Mouse (Mus musculus) adrenal gland, postnatal 0 days (tissue): ENCODE results near the gene Fblim1. TPM values are rescaled to one million over a fixed set of nuclear protein-coding genes. Genes with fewer than 3 reads are reported as not detected.

ENCODE experiments used
- polyA plus RNA-seq: library from polyadenylated mRNA; unstranded; fragments of >200 nt; fragmentation: Nextera tagmentation; extraction: Ambion mirVana; gene quantifications from 2 replicates; pipeline ENCODE4 v1.2.1, GENCODE M21; 2015

Gene Fblim1
- 22.7 and 34.9 TPM in 2 replicates for polyA plus RNA-seq

GRCm38 (mm10) chr4:141605861-141606260 lies at the start of gene Fblim1:
TSS of gene Fblim1 (minus strand) at chr4:141606096.

GRCm38 (mm10) chr4:141623666-141624065 lies 17.8 kb upstream of the Fblim1 start, which contains the start of gene Slc25a34:
TSS of gene Slc25a34 (minus strand) at chr4:141623821.

GRCm38 (mm10) chr4:141618565-141619243 lies 12.8 kb upstream of the Fblim1 start, which contains the start of gene Tmem82:
TSS of gene Tmem82 (minus strand) at chr4:141618633.

GRCm38 (mm10) chr4:141538408-141539212 lies 67.3 kb downstream of the Fblim1 start, which contains the start of gene Spen:
TSS of gene Spen (minus strand) at chr4:141538597.

Other genes with a start within 250 kb of the Fblim1 start
- 1.2 and 1.5 TPM in 2 replicates for gene Fam131c, start 237.9 kb downstream of the Fblim1 start, polyA plus RNA-seq
- gene Clcnka, start 207.4 kb downstream of the Fblim1 start, polyA plus RNA-seq = 0.25 and 0.47 TPM in 2 replicates
- gene Clcnkb, start 190.1 kb downstream of the Fblim1 start, polyA plus RNA-seq = 0.29 and 0.30 TPM in 2 replicates
- 0.85 and 2.6 TPM in 2 replicates for gene Hspb7, start 185.3 kb downstream of the Fblim1 start, polyA plus RNA-seq
- gene Srarp, start 170.0 kb downstream of the Fblim1 start, polyA plus RNA-seq = not detected in 2 replicates
- 13.8 and 16.4 TPM in 2 replicates for gene Zbtb17, start 161.4 kb downstream of the Fblim1 start, polyA plus RNA-seq
- gene Spen, start 67.5 kb downstream of the Fblim1 start, polyA plus RNA-seq = 4.6 and 6.5 TPM in 2 replicates
- gene Tmem82, start 12.5 kb upstream of the Fblim1 start, polyA plus RNA-seq = 1.8 and 2.6 TPM in 2 replicates
- 1.5 and 2.2 TPM in 2 replicates for gene Slc25a34, start 17.7 kb upstream of the Fblim1 start, polyA plus RNA-seq
- 5.7 and 7.2 TPM in 2 replicates for gene Plekhm2, start 58.8 kb upstream of the Fblim1 start, polyA plus RNA-seq
- not detected in 2 replicates for gene Rsc1a1, start 79.5 kb upstream of the Fblim1 start, polyA plus RNA-seq
- 9.7 and 17.0 TPM in 2 replicates for gene Ddi2, start 117.3 kb upstream of the Fblim1 start, polyA plus RNA-seq
- gene Agmat, start 140.6 kb upstream of the Fblim1 start, polyA plus RNA-seq = 7.0 and 7.7 TPM in 2 replicates
- 3.3 and 5.2 TPM in 2 replicates for gene Dnajc16, start 184.8 kb upstream of the Fblim1 start, polyA plus RNA-seq
- 13.7 and 20.1 TPM in 2 replicates for gene Casp9, start 187.5 kb upstream of the Fblim1 start, polyA plus RNA-seq
- 0.12 and 0.39 TPM in 2 replicates for gene Cela2a, start 220.1 kb upstream of the Fblim1 start, polyA plus RNA-seq
- not detected in 2 replicates for gene Ctrc, start 240.3 kb upstream of the Fblim1 start, polyA plus RNA-seq